Mouse (Mus musculus) stomach, embryonic 14.5 days (tissue): Measurements from ENCODE around the gene A630095N17Rik. TPM values are rescaled to one million over a fixed set of nuclear protein-coding genes. Genes with fewer than 3 reads are reported as not detected.

Experiments
- ATAC-seq: fragments of 200-750 bp; cut with Nextera tagmentation; 2 replicates; pipeline ENCODE4 v1.8.0; 2017; ENCODE audit warnings: low read depth, moderate TSS enrichment; ENCODE audit not compliant: insufficient number of reproducible peaks, insufficient read depth, low FRiP score
- H3K27ac ChIP-seq: fragments of 300-500 bp; sonication (generic); 2 replicates; pipeline ENCODE4 v1.5.1; 2014; ENCODE audit warnings: mild to moderate bottlenecking, low read length, moderate library complexity, mixed read lengths
- H3K27me3 ChIP-seq: fragments of 300-500 bp; sonication (generic); 2 replicates; pipeline ENCODE4 v1.6.1; 2014; ENCODE audit warnings: low read length, control low read depth, mixed read lengths; ENCODE audit not compliant: control insufficient read depth, insufficient read depth
- H3K36me3 ChIP-seq: fragments of 300-500 bp; sonication (generic); 2 replicates; pipeline ENCODE4 v1.6.1; 2014; ENCODE audit warnings: mild to moderate bottlenecking, control low read depth, low read length, moderate library complexity, mixed read lengths; ENCODE audit not compliant: control insufficient read depth, insufficient read depth
- H3K4me1 ChIP-seq: fragments of 300-500 bp; sonication (generic); 2 replicates; pipeline ENCODE4 v1.6.1; 2014; ENCODE audit warnings: low read length, control low read depth, mixed read lengths; ENCODE audit not compliant: control insufficient read depth, insufficient read depth
- H3K4me2 ChIP-seq: fragments of 300-500 bp; sonication (generic); replicated peaks from 2 replicates; pipeline ENCODE4 v1.6.1; 2014; ENCODE audit warnings: low read depth, low read length, control low read depth
- H3K4me3 ChIP-seq: fragments of 300-500 bp; sonication (generic); 2 replicates; pipeline ENCODE4 v1.5.1; 2014; ENCODE audit warnings: low read depth, low read length, control low read depth
- H3K9ac ChIP-seq: fragments of 300-500 bp; sonication (generic); replicated peaks from 2 replicates; pipeline ENCODE4 v1.6.1; 2014; ENCODE audit warnings: low read depth, mild to moderate bottlenecking, control low read depth, low read length, moderate library complexity, mixed read lengths
- H3K9me3 ChIP-seq: fragments of 300-500 bp; sonication (generic); 2 replicates; pipeline ENCODE4 v1.6.1; 2016; ENCODE audit warnings: low read depth, low read length, control low read depth; ENCODE audit not compliant: control insufficient read depth
- WGBS: fragments of 180-500 bp; shearing (Covaris S2); extraction: QIAGEN DNeasy Blood & Tissue Kit; methylation state at CpG from one replicate; pipeline ENCODE4 v1.1.7; 2014; 5-methylcytosine and 5-hydroxymethylcytosine counted together
- polyA plus RNA-seq: library from polyadenylated mRNA; unstranded; fragments of >200 nt; fragmentation: Nextera tagmentation; extraction: Ambion mirVana; gene quantifications from 2 replicates; pipeline ENCODE4 v1.2.1, GENCODE M21; 2014

The A630095N17Rik gene
- polyA plus RNA-seq: not detected in 2 replicates

DNA sequence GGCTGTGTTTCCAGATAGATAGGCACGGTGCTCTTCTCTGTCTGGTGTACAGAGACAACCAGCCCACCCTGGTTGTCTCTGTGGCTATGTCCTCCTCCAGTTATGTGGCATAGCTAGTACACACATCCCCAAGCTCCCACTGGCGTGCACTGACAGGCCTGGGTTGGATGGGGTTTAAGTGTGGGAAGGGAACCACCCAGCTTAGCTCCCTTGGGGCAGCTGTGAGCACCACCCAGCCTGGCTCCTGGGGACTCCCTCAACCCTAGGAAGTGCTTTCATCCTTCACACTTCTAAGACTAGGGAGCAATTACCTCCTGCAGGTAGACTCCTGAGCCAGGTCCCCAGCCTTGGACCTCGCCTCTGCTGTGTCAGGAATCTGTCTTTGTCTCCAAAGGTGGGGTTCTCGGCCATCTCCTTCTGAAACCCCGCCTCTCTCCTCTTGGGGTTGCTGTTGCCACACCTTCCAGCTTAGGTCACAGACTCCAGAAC is at the start of gene A630095N17Rik:
A630095N17Rik (minus strand) TSS at position 439 of the 489 bp plus-strand sequence.
- H3K9ac ChIP-seq: no peak within 1 kb of the TSS
- no peak within 1 kb of the TSS for H3K27ac ChIP-seq
- 67% methylated on average over 5 of the region's 5 CpGs for WGBS
- no peaks in the 10 kb centered on the region for H3K27me3 ChIP-seq
- no peaks in the 10 kb centered on the region for H3K4me1 ChIP-seq
- no peaks in the 10 kb centered on the region for H3K9me3 ChIP-seq
- H3K4me2 ChIP-seq: no peak within 1 kb of the TSS
- no peaks in the 10 kb centered on the region for H3K36me3 ChIP-seq
- no peak for ATAC-seq
- no peak within 1 kb of the TSS for H3K4me3 ChIP-seq

DNA sequence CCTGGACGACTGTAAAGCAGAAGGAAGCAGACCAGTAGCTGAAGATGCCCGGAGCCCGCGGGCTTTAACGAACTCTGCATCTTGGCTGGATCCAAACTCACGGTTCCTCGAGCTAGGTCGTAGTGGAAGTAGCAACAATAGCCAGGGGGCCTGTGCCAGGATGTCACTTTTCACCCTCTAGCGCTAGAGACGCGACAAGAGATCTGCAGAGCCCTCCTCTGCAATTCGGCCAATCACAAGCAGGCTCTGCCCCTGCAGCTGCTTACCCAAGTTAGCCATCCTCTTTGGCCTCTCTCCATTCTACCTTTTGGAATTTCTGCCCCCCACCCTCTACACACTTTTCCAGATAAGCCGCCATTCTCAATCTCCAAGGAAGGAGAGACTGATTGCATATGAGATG is 46.3 kb upstream of the A630095N17Rik start, which contains the start of gene Resp18:
Resp18 (minus strand) TSS at position 188 of the 400 bp plus-strand sequence.
- no peak within 1 kb of the TSS for H3K4me3 ChIP-seq
- no peak within 1 kb of the TSS for H3K4me2 ChIP-seq
- 6% methylated on average over 13 of the region's 13 CpGs for WGBS
- 0 out of 2 replicates have a peak, but pooled peaks cover 4% of the 10 kb centered on the region for H3K27me3 ChIP-seq
- H3K27ac ChIP-seq: no peak within 1 kb of the TSS
- H3K9ac ChIP-seq: no peak within 1 kb of the TSS
- no peaks in the 10 kb centered on the region for H3K4me1 ChIP-seq
- no peaks in the 10 kb centered on the region for H3K36me3 ChIP-seq
- no peak for ATAC-seq
- no peaks in the 10 kb centered on the region for H3K9me3 ChIP-seq

DNA sequence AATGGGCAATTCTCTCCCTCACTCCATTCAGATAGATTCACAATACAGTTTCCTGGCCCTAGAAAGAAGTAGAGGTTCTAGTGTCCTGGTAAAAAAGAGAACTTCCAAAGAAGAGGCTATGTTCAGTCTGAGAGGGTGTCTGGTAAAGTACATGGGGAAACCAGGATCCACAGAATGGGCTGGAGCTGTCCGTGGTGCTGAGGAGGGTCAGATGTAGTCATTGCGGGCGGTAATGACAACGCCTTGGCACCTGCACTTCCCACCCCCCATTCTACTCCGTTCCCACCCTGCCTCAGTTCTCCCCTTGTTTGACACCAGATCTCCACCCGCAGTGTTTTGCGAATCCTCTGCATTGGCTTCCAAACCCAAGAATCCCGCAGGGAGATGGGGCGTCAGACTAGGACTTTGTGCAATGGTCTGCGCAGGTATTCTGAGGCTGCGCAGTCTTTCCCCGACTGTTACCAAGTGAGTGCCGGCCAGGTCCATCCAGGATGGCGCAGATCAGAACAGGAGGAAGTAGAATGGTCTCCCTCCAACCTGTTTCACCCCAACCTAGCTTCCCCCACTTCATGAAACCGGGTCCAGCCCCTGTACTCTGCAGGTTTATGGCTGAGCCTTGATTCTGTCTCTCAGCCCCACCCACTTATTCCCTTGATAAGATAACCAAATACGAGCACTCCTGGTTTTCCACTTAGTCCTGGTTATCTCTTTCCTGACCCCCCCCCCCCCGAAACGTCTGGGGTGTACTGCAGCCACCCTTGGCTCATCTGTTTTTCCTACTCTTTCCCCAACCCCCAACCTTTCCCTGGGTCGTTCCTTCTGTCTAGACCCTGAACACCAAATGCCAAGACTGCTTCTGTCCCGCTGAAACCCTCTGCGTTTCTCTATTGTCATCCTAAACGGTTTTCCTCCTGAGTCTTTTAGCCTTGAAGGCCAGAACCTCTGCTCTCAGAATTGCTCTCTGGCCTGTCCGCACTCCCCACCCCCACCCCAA is 45.6 kb upstream of the A630095N17Rik start:
- Histone ChIP-seq H3K9me3 (no peaks in the 10 kb centered on the region), H3K4me3 (no peak overlapping the region), H3K27ac (no peak overlapping the region), H3K4me1 (no peaks in the 10 kb centered on the region), H3K27me3 (0 out of 2 replicates have a peak, but pooled peaks cover 4% of the 10 kb centered on the region), H3K9ac (no peak overlapping the region), H3K4me2 (no peak overlapping the region), H3K36me3 (no peaks in the 10 kb centered on the region)
- no peak for ATAC-seq
- 6% methylated on average over 23 of the region's 23 CpGs for WGBS

DNA sequence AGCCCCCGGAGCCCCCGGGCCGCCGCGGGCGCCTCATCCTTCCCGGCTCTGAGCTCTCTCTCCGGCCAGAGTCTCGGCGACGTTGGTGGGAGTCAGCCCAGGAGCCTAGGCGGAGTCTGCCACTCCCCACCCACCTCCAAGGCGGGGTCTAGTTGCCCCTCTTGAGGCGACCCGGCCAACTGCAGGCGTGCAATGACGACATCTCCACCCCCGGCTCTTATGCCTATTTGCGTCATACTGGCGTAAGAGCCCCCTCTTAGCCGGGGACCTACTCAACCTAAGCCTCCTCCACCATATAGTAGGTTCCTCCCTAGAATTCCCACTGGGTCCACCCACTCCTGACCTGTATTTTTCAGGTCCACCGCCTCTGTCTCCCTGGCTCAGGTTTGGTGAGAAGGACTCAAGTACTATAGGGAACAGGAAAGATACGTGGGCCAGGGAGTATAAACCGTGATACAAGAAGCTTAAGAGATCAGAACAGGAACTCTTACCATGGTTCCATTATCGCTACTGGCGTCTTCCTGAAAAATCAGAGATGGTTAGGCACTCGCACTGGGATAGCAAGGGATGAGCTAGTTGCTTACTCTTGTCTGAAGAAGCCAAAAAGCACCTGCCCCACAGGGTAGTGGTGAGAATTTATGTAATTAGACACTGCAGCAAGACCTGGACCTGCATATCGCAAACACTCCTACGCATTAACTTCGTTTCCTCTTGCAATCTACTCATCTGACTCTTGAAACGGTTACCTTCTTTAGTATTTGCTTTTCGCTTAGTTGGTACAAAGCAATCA is 32.4 kb upstream of the A630095N17Rik start, which contains the start of gene Ptprn:
Ptprn (minus strand) TSS at position 412 of the 790 bp plus-strand sequence.
- Histone ChIP-seq H3K9ac (no peak within 1 kb of the TSS), H3K27me3 (peaks cover 22% of the 10 kb centered on the region), H3K4me1 (no peaks in the 10 kb centered on the region), H3K36me3 (no peaks in the 10 kb centered on the region), H3K27ac (no peak within 1 kb of the TSS), H3K9me3 (no peaks in the 10 kb centered on the region), H3K4me3 (peak within 1 kb of the TSS; percentile 3; the same call in 1 of the 2 replicates), H3K4me2 (peak within 1 kb of the TSS; percentile 18; the same call in 1 of the 2 replicates)
- 13% methylated on average over 31 of the region's 32 CpGs for WGBS
- ATAC-seq: no peak

DNA sequence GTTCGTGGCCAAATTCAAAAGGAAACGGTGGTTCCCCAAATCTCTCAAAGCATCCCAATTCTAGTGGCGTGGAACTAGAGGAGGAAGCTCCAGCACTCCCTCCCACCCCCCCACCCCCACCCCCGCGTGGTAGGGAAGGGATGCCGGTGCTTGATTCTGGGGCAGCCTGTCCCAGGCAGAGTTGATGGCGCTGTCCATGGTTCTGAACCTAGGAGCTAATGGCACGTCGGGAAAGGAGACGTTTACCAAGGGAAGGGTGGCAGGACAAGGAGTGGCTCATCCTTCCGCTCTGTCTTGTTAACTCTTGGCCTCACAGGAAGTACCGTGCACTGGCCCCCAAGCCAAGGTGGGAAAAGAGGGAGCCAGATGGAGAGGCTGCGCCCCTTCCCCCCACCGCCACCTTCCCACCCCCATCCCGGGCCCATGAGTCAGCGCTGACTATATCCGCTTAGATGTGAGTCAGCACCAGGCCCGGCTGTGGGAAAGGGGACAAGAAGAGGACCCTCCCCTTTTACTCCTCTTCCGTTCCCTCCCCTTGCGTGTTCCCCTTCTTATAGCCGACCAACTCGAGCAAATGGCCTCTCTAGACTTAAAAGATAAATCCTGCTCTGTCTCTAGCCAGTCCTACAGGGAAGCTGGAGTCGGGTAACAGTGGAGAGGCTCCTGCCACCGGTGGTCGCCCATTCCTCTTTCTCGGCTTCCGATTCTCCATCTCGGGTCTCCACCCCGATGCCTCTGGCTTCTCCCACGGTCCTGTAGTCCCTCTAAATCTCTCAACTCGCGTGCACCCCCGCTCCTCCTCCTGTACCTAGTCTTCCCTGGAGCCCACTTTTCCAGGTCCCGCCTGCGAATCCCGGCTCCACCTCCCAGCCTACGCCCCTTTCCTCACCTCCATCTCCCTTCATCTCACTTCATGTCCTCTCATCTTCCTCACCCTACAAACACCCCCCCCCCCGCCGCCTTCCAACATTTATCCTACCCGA is 31.4 kb upstream of the A630095N17Rik start:
- H3K9me3 ChIP-seq: no peaks in the 10 kb centered on the region
- H3K4me3 ChIP-seq: peak overlapping the region; percentile 3; the same call in 1 of the 2 replicates
- peaks cover 22% of the 10 kb centered on the region for H3K27me3 ChIP-seq
- H3K4me2 ChIP-seq: peak overlapping the region; percentile 18; the same call in 1 of the 2 replicates
- H3K27ac ChIP-seq: no peak overlapping the region
- H3K36me3 ChIP-seq: no peaks in the 10 kb centered on the region
- ATAC-seq: no peak
- H3K9ac ChIP-seq: no peak overlapping the region
- H3K4me1 ChIP-seq: no peaks in the 10 kb centered on the region
- 2% methylated on average over 40 of the region's 40 CpGs for WGBS

DNA sequence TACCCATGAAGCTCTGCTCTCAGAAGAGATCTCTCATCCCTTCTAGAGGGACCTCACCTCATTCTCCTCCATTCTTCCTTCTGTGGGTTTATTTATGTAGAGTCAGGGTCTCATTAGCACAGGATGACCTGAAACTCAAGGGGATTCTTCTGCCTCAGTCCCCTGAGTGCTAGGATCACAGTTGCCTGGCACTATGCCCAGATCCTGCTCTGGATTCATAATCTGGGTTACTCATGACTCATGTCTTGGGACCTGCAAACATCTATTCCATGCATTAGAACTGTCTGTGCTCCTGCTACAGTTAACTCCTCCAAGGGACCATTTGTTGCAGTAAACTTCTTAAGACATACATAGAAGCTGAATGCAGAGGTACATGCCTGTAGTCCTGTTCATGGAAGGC is 29.4 kb upstream of the A630095N17Rik start:
- Histone ChIP-seq H3K4me2 (no peak overlapping the region), H3K4me3 (no peak overlapping the region), H3K9ac (no peak overlapping the region), H3K36me3 (no peaks in the 10 kb centered on the region), H3K4me1 (no peaks in the 10 kb centered on the region), H3K9me3 (no peaks in the 10 kb centered on the region), H3K27ac (no peak overlapping the region), H3K27me3 (peaks cover 22% of the 10 kb centered on the region)
- ATAC-seq: no peak

DNA sequence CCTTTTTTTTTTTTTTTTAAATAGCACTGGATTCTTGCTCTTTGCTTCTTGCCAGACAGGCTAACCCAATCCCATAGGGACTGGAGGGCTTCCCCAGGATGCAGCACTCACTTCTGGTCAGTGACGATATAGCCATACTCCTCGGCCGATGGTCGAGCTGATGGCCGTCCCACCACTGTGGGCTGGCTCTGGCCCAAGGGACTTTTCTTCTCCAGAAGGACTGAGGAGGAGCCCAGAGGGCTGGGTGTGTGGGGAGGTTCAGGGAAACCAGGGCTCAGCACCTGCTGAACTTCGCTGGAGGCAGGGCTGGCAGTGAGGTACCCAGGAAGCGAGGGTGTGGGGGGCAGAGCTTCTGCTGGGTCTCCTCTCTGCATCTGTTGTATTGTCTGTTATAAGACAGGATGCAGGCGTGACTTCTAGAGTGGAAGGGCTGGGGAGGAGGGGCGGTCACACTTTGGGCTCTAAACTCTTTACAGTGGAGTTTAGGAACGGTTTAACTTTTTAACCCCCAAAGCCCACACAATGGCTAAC is 23.7 kb upstream of the A630095N17Rik start:
- no peak overlapping the region for H3K27ac ChIP-seq
- H3K27me3 ChIP-seq: no peaks in the 10 kb centered on the region
- ATAC-seq: no peak
- no peaks in the 10 kb centered on the region for H3K9me3 ChIP-seq
- no peak overlapping the region for H3K4me3 ChIP-seq
- H3K4me2 ChIP-seq: no peak overlapping the region
- H3K9ac ChIP-seq: no peak overlapping the region
- H3K36me3 ChIP-seq: no peaks in the 10 kb centered on the region
- no peaks in the 10 kb centered on the region for H3K4me1 ChIP-seq
- WGBS: 60% methylated on average over 10 of the region's 10 CpGs
